Mouse (Mus musculus) lung, embryonic 14.5 days (tissue): Measurements from ENCODE around the gene Fam172a. TPM values are rescaled to one million over a fixed set of nuclear protein-coding genes. Genes with fewer than 3 reads are reported as not detected.

ENCODE experiments used
- ATAC-seq: fragments of 200-750 bp; cut with Nextera tagmentation; 2 replicates; pipeline ENCODE4 v1.8.0; 2017; ENCODE audit warnings: mild to moderate bottlenecking, moderate TSS enrichment, moderate library complexity; ENCODE audit not compliant: insufficient read depth
- DNase-seq: peaks from one replicate; pipeline ENCODE4 v3.0.0-alpha.2; 2015
- H3K27ac ChIP-seq: fragments of 300-500 bp; sonication (generic); 2 replicates; pipeline ENCODE4 v1.5.1; 2014; ENCODE audit warnings: low read depth, mild to moderate bottlenecking, moderate library complexity
- H3K27me3 ChIP-seq: fragments of 300-500 bp; sonication (generic); 2 replicates; pipeline ENCODE4 v1.6.1; 2014; ENCODE audit warnings: low read length, control low read depth; ENCODE audit not compliant: insufficient read depth
- H3K36me3 ChIP-seq: fragments of 300-500 bp; sonication (generic); 2 replicates; pipeline ENCODE4 v1.6.1; 2014; ENCODE audit warnings: control low read depth; ENCODE audit not compliant: insufficient read depth
- H3K4me1 ChIP-seq: fragments of 300-500 bp; sonication (generic); 2 replicates; pipeline ENCODE4 v1.6.1; 2014; ENCODE audit warnings: antibody characterized with exemption, control low read depth; ENCODE audit not compliant: insufficient read depth
- H3K4me2 ChIP-seq: fragments of 300-500 bp; sonication (generic); 2 replicates; pipeline ENCODE4 v1.6.1; 2014; ENCODE audit warnings: mild to moderate bottlenecking
- H3K4me3 ChIP-seq: fragments of 300-500 bp; sonication (generic); 2 replicates; pipeline ENCODE4 v1.5.1; 2014; ENCODE audit warnings: low read depth, low read length
- H3K9ac ChIP-seq: fragments of 300-500 bp; sonication (generic); 2 replicates; pipeline ENCODE4 v1.6.1; 2014
- H3K9me3 ChIP-seq: fragments of 300-500 bp; sonication (generic); 2 replicates; pipeline ENCODE4 v1.6.1; 2016; ENCODE audit warnings: low read depth, low read length, control low read depth
- CTCF ChIP-seq: IDR thresholded peaks from 2 replicates; pipeline ENCODE4 v1.5.1; 2016; ENCODE audit warnings: antibody characterized with exemption, low read depth
- WGBS: fragments of 180-500 bp; shearing (Covaris S2); extraction: QIAGEN DNeasy Blood & Tissue Kit; methylation state at CpG from one replicate; pipeline ENCODE4 v1.1.7; 2014; 5-methylcytosine and 5-hydroxymethylcytosine counted together
- polyA plus RNA-seq: library from polyadenylated mRNA; unstranded; fragments of >200 nt; fragmentation: Nextera tagmentation; extraction: Ambion mirVana; gene quantifications from 2 replicates; pipeline ENCODE4 v1.2.1, GENCODE M21; 2014

Fam172a gene
- polyA plus RNA-seq, 1 experiment from 2014 or later: 31.4 TPM

DNA sequence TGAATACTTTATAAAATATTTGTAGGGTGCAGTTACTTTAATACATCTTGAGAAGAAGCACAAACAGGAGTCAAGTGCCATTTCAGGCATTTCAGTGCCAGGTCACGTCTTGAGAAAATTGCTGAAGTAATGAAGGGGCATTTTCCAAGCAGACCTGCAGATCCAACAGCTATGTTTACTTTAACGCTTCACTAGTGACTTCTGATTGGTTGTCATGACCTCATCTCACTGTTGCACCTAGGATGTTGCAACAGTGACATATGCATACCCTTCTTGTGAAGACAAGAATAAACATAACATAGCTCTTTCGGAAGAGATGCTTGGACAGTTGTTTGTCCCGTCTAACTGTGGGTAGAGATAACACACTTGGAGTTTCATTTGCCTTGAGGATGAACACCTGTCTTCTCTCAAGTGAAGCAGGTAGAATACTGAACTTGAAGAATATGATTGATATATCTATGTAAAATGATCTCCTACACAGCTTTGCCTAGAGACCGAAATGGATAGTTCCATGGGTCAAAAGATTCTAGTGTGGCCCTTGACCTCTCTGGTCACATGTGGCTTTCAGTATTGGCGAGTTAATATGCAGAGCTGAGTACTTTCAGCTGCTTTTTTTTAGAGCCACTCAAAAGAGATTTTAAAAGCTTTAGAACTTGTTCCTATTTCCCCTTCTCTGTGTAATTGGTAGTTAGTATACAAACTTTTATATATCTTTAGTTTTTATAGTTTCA lies 196.4 kb downstream of the Fam172a start:
- no peak overlapping the region for H3K27ac ChIP-seq
- H3K4me1 ChIP-seq: no peaks in the 10 kb centered on the region
- TF ChIP-seq CTCF: no peak
- H3K4me2 ChIP-seq: no peak overlapping the region
- no peak for DNase-seq
- WGBS: 35% methylated on average over 6 of the region's 6 CpGs
- no peaks in the 10 kb centered on the region for H3K27me3 ChIP-seq
- no peak for ATAC-seq
- H3K36me3 ChIP-seq: no peaks in the 10 kb centered on the region
- H3K9ac ChIP-seq: no peak overlapping the region
- H3K9me3 ChIP-seq: no peaks in the 10 kb centered on the region
- no peak overlapping the region for H3K4me3 ChIP-seq

DNA sequence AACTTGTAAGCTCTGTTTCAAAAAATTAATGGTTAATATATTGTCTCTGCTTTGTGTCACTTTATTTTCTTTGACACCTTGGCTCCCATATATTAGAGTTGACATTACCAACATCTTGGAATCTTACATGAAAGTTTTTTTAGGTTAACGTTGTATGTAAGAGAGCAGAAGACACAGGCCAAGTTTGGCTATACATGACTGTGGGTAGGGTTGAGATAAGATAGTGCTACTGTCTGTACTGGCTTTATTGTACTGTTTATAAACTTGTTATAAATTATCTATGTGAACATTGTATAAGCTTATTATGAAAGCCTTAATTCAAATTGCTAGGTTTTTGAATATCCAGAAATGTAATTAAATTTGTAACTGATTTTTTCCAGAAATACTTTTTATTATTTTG lies 197.9 kb downstream of the Fam172a start:
- no peaks in the 10 kb centered on the region for H3K4me1 ChIP-seq
- no peaks in the 10 kb centered on the region for H3K36me3 ChIP-seq
- H3K27ac ChIP-seq: no peak overlapping the region
- no peaks in the 10 kb centered on the region for H3K9me3 ChIP-seq
- no peak overlapping the region for H3K4me3 ChIP-seq
- DNase-seq (no peak), ATAC-seq (no peak)
- no peak for TF ChIP-seq CTCF
- H3K9ac ChIP-seq: no peak overlapping the region
- no peaks in the 10 kb centered on the region for H3K27me3 ChIP-seq
- 40% methylated on average over 1 of the region's 1 CpGs for WGBS
- no peak overlapping the region for H3K4me2 ChIP-seq

DNA sequence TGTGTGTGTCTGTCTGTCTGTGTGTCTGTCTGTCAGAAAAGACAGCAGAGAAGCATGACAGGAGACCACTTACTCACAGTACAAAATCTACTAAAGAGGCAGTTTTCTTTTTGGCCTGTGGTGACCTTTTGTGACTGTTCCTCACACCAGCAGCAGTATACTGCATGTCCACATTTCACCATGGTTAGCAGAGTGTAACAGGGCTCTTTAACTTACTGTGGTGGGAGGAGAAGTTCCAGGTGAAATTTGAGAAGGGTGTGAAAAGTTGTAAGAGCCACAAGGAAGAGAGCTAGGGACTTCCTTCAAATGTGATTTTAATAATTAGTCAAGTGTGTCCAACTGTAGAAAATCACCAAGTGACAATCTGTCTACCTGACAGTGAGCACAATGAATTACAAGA lies 199.0 kb downstream of the Fam172a start:
- Histone ChIP-seq H3K4me1 (no peaks in the 10 kb centered on the region), H3K27ac (no peak overlapping the region), H3K9ac (no peak overlapping the region), H3K27me3 (no peaks in the 10 kb centered on the region), H3K4me3 (no peak overlapping the region), H3K4me2 (no peak overlapping the region), H3K36me3 (no peaks in the 10 kb centered on the region), H3K9me3 (no peaks in the 10 kb centered on the region)
- DNase-seq (no peak), ATAC-seq (peak; percentile 52)
- TF ChIP-seq CTCF: no peak

DNA sequence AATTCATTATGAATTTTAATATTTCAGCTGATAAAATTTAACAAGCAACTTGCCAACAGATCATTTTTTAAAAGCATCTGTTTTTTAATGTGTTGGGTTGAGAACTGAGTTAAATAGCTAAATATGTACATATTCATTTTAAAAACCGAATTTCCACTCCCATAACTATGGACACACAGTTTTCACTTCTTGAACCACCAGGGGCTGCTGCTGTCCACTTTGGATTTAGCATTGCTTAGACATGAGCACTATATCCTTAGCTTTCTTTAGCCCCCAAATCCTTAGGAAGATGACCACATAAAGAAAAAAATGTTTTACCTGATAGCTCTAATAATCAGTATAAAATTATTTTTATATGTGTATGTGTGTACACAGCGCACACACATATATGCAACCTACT lies 207.4 kb downstream of the Fam172a start:
- no peaks in the 10 kb centered on the region for H3K4me1 ChIP-seq
- ATAC-seq: no peak
- WGBS: 75% methylated on average over 2 of the region's 2 CpGs
- DNase-seq: peak; percentile 31
- H3K27me3 ChIP-seq: no peaks in the 10 kb centered on the region
- no peaks in the 10 kb centered on the region for H3K36me3 ChIP-seq
- no peak overlapping the region for H3K9ac ChIP-seq
- no peak overlapping the region for H3K4me3 ChIP-seq
- H3K4me2 ChIP-seq: no peak overlapping the region
- TF ChIP-seq CTCF: peak; percentile 26
- H3K9me3 ChIP-seq: no peaks in the 10 kb centered on the region
- no peak overlapping the region for H3K27ac ChIP-seq

DNA sequence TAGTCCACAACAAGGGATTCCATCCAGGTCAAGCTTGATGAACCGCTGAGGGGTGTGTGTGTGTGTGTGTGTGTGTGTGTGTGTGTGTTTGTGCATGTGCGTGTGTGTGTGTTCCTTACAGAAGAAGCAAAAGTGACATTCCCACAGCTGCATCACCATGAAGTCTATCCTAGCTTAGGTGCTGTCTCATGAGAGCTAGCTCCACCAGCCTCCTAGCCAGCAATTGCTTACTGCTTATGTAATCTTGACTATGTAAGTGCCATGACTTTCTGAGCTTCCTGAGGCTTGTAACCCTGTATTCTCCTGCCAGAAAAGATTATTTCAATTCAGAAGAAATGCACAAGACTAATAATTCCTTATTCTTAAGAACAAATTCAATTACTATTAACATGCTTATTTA lies 221.0 kb downstream of the Fam172a start:
- Histone ChIP-seq H3K36me3 (no peaks in the 10 kb centered on the region), H3K4me3 (no peak overlapping the region), H3K4me1 (no peaks in the 10 kb centered on the region), H3K27me3 (no peaks in the 10 kb centered on the region), H3K9ac (no peak overlapping the region), H3K4me2 (no peak overlapping the region), H3K27ac (no peak overlapping the region), H3K9me3 (no peaks in the 10 kb centered on the region)
- ATAC-seq: no peak
- WGBS: 81% methylated on average over 2 of the region's 2 CpGs
- TF ChIP-seq CTCF: no peak
- DNase-seq: no peak

DNA sequence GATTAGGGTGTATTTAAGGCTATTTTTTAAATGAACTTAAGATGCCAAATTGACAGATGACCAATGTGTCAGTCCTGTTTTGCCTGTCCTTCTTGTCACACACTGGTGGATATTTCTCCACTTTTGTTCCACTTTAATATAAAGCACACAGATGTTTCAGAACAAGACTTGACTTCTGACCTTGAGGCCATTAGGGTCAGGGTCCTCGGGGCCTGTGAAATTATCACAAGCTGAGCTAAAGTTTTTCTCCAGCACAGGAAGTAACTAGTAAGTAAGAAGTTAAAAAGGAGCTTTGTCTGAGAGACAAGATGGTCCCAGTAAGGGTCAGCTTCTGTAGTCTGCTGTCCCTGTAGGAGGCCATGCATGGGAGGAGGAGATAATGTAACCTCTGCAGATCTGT lies 255.8 kb downstream of the Fam172a start:
- Histone ChIP-seq H3K9ac (no peak overlapping the region), H3K4me2 (no peak overlapping the region), H3K9me3 (no peaks in the 10 kb centered on the region), H3K36me3 (no peaks in the 10 kb centered on the region), H3K4me3 (no peak overlapping the region), H3K27ac (no peak overlapping the region), H3K4me1 (no peaks in the 10 kb centered on the region), H3K27me3 (no peaks in the 10 kb centered on the region)
- TF ChIP-seq CTCF: no peak
- DNase-seq (no peak), ATAC-seq (no peak)
- 18% methylated on average over 1 of the region's 1 CpGs for WGBS

DNA sequence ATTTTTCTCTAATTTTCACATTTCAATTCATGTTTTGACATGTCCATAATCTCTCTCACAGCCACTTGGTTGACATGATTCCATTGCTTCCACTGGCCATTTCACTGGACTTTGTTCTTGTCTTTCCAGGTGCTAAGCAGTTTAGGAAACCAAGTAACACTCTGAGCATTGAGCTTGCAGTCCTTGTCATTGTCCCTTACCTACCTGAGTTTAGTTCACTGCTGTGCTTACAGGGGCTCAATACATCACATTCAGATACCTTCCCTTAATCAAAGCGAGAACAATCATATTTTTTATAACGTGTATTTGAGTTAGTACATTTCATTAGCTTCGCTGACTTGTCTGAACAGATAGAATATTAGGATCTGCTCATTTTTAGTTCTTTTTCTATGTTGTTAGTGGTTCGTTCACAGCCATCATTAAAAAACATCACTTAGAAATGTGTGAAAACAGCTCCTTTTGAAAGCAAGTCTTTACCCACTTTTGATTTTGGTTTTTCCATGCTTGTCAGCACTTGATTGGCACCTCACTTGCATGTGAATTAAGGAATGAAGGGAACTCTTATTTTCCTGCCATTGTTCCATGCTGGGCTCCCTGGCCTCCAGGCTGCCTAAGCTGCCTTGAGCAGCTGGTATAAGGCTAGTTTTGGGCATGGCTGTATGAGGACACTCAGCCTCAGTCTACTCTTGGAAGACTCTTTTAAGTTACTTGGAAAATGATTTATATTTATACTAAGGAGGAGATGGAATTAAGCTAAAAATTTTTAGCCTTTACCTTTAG lies 257.9 kb downstream of the Fam172a start:
- Histone ChIP-seq H3K27me3 (no peaks in the 10 kb centered on the region), H3K9ac (no peak overlapping the region), H3K4me2 (no peak overlapping the region), H3K27ac (no peak overlapping the region), H3K36me3 (no peaks in the 10 kb centered on the region), H3K9me3 (no peaks in the 10 kb centered on the region), H3K4me1 (no peaks in the 10 kb centered on the region), H3K4me3 (no peak overlapping the region)
- DNase-seq (no peak), ATAC-seq (no peak)
- no peak for TF ChIP-seq CTCF
- 88% methylated on average over 4 of the region's 4 CpGs for whole genome bisulfite sequencing
